Mouse (Mus musculus) layer of hippocampus, adult 8-10 months (tissue): Measurements from ENCODE around the gene Gm11032. TPM values are rescaled to one million over a fixed set of nuclear protein-coding genes. Genes with fewer than 3 reads are reported as not detected.
"Not testable (repeated sequence)": the region's sequence is repeated elsewhere in the genome, so short reads cannot be mapped to it uniquely, and the experiment has no call there.

Experiments used
- DNase-seq, 2 experiments: peaks; one replicate each; pipeline ENCODE4 v3.0.0; 2022; ENCODE audit warnings: low spot score in 2 of 2
- total RNA-seq, 4 experiments: library from RNA; stranded (reverse); gene quantifications; 2 replicates each; pipeline ENCODE4 v1.2.4; 2022

Gm11032 gene
- not detected for total RNA-seq

- DNase-seq, result peak in 1 of 2 experiments; percentile 17
These were observed at the start of gene Gm11032 for GRCm38 (mm10) chr11:4620017-4620485. Gene Gm11032, plus strand, starts transcription at chr11:4620067.

GRCm38 (mm10) chr11:4571491-4571901, 48.4 kb upstream of the Gm11032 start:
- DNase-seq, result peak; percentile 23 to 31

- not testable (repeated sequence) for DNase-seq
These were observed 43.7 kb upstream of the Gm11032 start for GRCm38 (mm10) chr11:4576090-4576732.

- no peak for DNase-seq
These were observed 42.8 kb upstream of the Gm11032 start for GRCm38 (mm10) chr11:4577079-4577478.

- peak in 1 of 2 experiments; percentile 38 for DNase-seq
These were observed 41.2 kb upstream of the Gm11032 start for GRCm38 (mm10) chr11:4578682-4579081.

- DNase-seq, result no peak
These were observed 28.1 kb upstream of the Gm11032 start for GRCm38 (mm10) chr11:4591811-4592210.

GRCm38 (mm10) chr11:4593491-4593848, 26.4 kb upstream of the Gm11032 start:
- no peak for DNase-seq

- DNase-seq, result peak in 1 of 2 experiments; percentile 8
These were observed 25.8 kb upstream of the Gm11032 start for GRCm38 (mm10) chr11:4593849-4594607.

- DNase-seq, result peak; percentile 77 to 85
These were observed 25.0 kb upstream of the Gm11032 start, which contains the start of gene Mtmr3 for GRCm38 (mm10) chr11:4594608-4595500. Gene Mtmr3, minus strand, starts transcription at chr11:4594863.

- no peak for DNase-seq
These were observed 21.5 kb upstream of the Gm11032 start for GRCm38 (mm10) chr11:4598411-4598810.

- DNase-seq, result no peak
These were observed 20.0 kb upstream of the Gm11032 start for GRCm38 (mm10) chr11:4599916-4600315.

- DNase-seq, result no peak
These were observed 18.0 kb upstream of the Gm11032 start for GRCm38 (mm10) chr11:4601890-4602289.

- DNase-seq, result no peak
These were observed 17.0 kb upstream of the Gm11032 start for GRCm38 (mm10) chr11:4602691-4603441.

GRCm38 (mm10) chr11:4604441-4604840, 15.4 kb upstream of the Gm11032 start:
- DNase-seq, result no peak

- no peak for DNase-seq
These were observed 14.5 kb upstream of the Gm11032 start for GRCm38 (mm10) chr11:4605414-4605813.

GRCm38 (mm10) chr11:4606541-4606940, 13.3 kb upstream of the Gm11032 start:
- DNase-seq, result no peak

GRCm38 (mm10) chr11:4611904-4612303, 8.0 kb upstream of the Gm11032 start:
- no peak for DNase-seq

- DNase-seq, result no peak
These were observed 738 bp downstream of the Gm11032 start for GRCm38 (mm10) chr11:4620501-4621108.

- DNase-seq, result no peak
These were observed 2.0 kb downstream of the Gm11032 start for GRCm38 (mm10) chr11:4621866-4622265.

- DNase-seq, result no peak
These were observed 2.6 kb downstream of the Gm11032 start for GRCm38 (mm10) chr11:4622442-4622986.
